Mouse (Mus musculus) CH12.LX (cell line): ENCODE data around the gene Sema3c.

Source experiments
- CTCF ChIP-seq, 2 experiments: IDR thresholded peaks in 1 of 2; conservative IDR thresholded peaks in 1 of 2; 2 replicates each; pipeline ENCODE4 v1.5.1; 2011 to 2012; ENCODE audit warnings: low read depth in 2 of 2, low read length in 2 of 2, improper control_type of control experiment in 1 of 2, inconsistent platforms in 1 of 2, mild to moderate bottlenecking in 1 of 2, moderate library complexity in 1 of 2
- GABPA ChIP-seq: IDR thresholded peaks from 2 replicates; pipeline ENCODE4 v1.6.1; 2012; ENCODE audit warnings: low read depth, low read length, improper control_type of control experiment, inconsistent platforms; ENCODE audit not compliant: insufficient replicate concordance
- HCFC1 ChIP-seq: IDR thresholded peaks from 2 replicates; pipeline ENCODE4 v1.6.1; 2012; ENCODE audit warnings: low read depth, mild to moderate bottlenecking, inconsistent platforms, low read length, improper control_type of control experiment
- JUND ChIP-seq: conservative IDR thresholded peaks from 2 replicates; pipeline ENCODE4 v1.6.1; 2011; ENCODE audit warnings: low read depth, low read length, improper control_type of control experiment
- MAFK ChIP-seq: IDR thresholded peaks from 2 replicates; pipeline ENCODE4 v1.6.1; 2011; ENCODE audit warnings: low read length, improper control_type of control experiment; ENCODE audit not compliant: insufficient replicate concordance
- MYC ChIP-seq: IDR thresholded peaks from 2 replicates; pipeline ENCODE4 v1.6.1; 2011; ENCODE audit warnings: low read depth, mild to moderate bottlenecking, improper control_type of control experiment, low read length
- SIN3A ChIP-seq: IDR thresholded peaks from 2 replicates; pipeline ENCODE4 v1.6.1; 2012; ENCODE audit warnings: low read length, improper control_type of control experiment, inconsistent platforms
- USF2 ChIP-seq: conservative IDR thresholded peaks from 2 replicates; pipeline ENCODE4 v1.6.1; 2011; ENCODE audit warnings: low read depth, low read length, improper control_type of control experiment
- ZC3H11A ChIP-seq: IDR thresholded peaks from 2 replicates; pipeline ENCODE4 v1.6.1; 2012; ENCODE audit warnings: low read depth, mild to moderate bottlenecking, inconsistent platforms, low read length, improper control_type of control experiment

DNA sequence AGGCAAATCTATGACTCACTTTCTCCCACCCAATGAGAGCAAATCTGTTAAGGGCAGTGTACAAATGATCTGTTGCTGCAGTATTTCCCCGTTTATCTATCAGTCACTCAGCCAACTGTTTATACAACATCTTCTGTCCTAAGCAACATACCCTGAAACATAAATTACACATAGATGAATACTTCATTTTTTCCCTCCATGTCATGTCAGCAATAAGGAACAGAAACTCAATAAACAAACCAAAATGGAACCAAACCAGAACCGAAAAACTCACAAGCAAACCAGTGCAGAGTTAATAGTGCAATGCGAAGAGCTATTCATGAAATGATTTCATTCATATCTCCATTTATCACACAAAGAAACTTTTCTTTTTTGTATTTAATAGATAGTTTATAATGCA lies 17.8 kb downstream of the Sema3c start:
- TF ChIP-seq USF2 = no peak
- TF ChIP-seq HCFC1 = no peak
- no peak for TF ChIP-seq CTCF (conservative IDR thresholded peaks at IDR 0.05 in 1 of 2, IDR thresholded peaks at IDR 0.05 in 1 of 2; ENCODE audit: low read depth in 2 of 2, low read length in 2 of 2)
- TF ChIP-seq JUND = no peak
- no peak for TF ChIP-seq ZC3H11A
- TF ChIP-seq MAFK = no peak
- no peak for TF ChIP-seq SIN3A
- TF ChIP-seq GABPA = no peak
- TF ChIP-seq MYC = no peak
